Mouse (Mus musculus): ENCODE results near the gene Map3k20. TPM values are rescaled to one million over a fixed set of nuclear protein-coding genes. Genes with fewer than 3 reads are reported as not detected.

Gene Map3k20
- polyA plus RNA-seq, 1 experiment: 8.5 TPM

- H3K4me1 ChIP-seq (ENCODE audit: control insufficient read depth, insufficient read depth, low read length): no peaks in the 10 kb centered on the region; the same call in 1 of the 2 replicates
- TF ChIP-seq POLR2A (IDR thresholded peaks at IDR 0.05; ENCODE audit: borderline replicate concordance, control insufficient read depth, low read depth, low read length): no peak
- under 1% methylated on average over 53 of the region's 53 CpGs for WGBS
- peak overlapping the region; percentile 94 for H3K4me3 ChIP-seq (replicated peaks; ENCODE audit: control insufficient read depth, low read depth, low read length)
- H3K27ac ChIP-seq (ENCODE audit: control insufficient read depth, insufficient read depth, low read depth, low read length, poor library complexity): peak overlapping the region; percentile 95
Observed at GRCm38 (mm10) chr2:72476486-72477211, 191.2 kb downstream of the Map3k20 start.

- Histone ChIP-seq H3K4me1 (ENCODE audit: control insufficient read depth, insufficient read depth, low read length) (no peaks in the 10 kb centered on the region; the same call in 1 of the 2 replicates), H3K27ac (ENCODE audit: control insufficient read depth, insufficient read depth, low read depth, low read length, poor library complexity) (peak overlapping the region; percentile 59; the same call in 1 of the 2 replicates), H3K4me3 (replicated peaks; ENCODE audit: control insufficient read depth, low read depth, low read length) (peak overlapping the region; percentile 94)
- TF ChIP-seq CTCF (IDR thresholded peaks at IDR 0.05; ENCODE audit: control insufficient read depth, insufficient read depth, low read length) (no peak), POLR2A (IDR thresholded peaks at IDR 0.05; ENCODE audit: borderline replicate concordance, control insufficient read depth, low read depth, low read length) (no peak)
- WGBS: 4% methylated on average over 11 of the region's 11 CpGs
Observed at GRCm38 (mm10) chr2:72477221-72477620, 191.8 kb downstream of the Map3k20 start.

GRCm38 (mm10) chr2:72478176-72478575 is 192.7 kb downstream of the Map3k20 start:
- Histone ChIP-seq H3K4me3 (replicated peaks; ENCODE audit: control insufficient read depth, low read depth, low read length) (no peak overlapping the region), H3K4me1 (ENCODE audit: control insufficient read depth, insufficient read depth, low read length) (no peaks in the 10 kb centered on the region; the same call in 1 of the 2 replicates)

GRCm38 (mm10) chr2:72478921-72479320 is 193.5 kb downstream of the Map3k20 start:
- WGBS: 82% methylated on average over 13 of the region's 13 CpGs
- Histone ChIP-seq H3K27ac (ENCODE audit: control insufficient read depth, insufficient read depth, low read depth, low read length, poor library complexity) (no peak overlapping the region), H3K4me3 (replicated peaks; ENCODE audit: control insufficient read depth, low read depth, low read length) (no peak overlapping the region), H3K4me1 (ENCODE audit: control insufficient read depth, insufficient read depth, low read length) (no peaks in the 10 kb centered on the region; the same call in 1 of the 2 replicates)
- no peak for TF ChIP-seq POLR2A (IDR thresholded peaks at IDR 0.05; ENCODE audit: borderline replicate concordance, control insufficient read depth, low read depth, low read length)

More at GRCm38 (mm10) chr2:72478176-72478575, 192.7 kb downstream of the Map3k20 start:
- 76% methylated on average over 4 of the region's 4 CpGs for WGBS
- TF ChIP-seq POLR2A (IDR thresholded peaks at IDR 0.05; ENCODE audit: borderline replicate concordance, control insufficient read depth, low read depth, low read length): no peak
- TF ChIP-seq CTCF (IDR thresholded peaks at IDR 0.05; ENCODE audit: control insufficient read depth, insufficient read depth, low read length): no peak
- no peak overlapping the region for H3K27ac ChIP-seq (ENCODE audit: control insufficient read depth, insufficient read depth, low read depth, low read length, poor library complexity)

GRCm38 (mm10) chr2:72479818-72480217 is 194.4 kb downstream of the Map3k20 start:
- Histone ChIP-seq H3K4me3 (replicated peaks; ENCODE audit: control insufficient read depth, low read depth, low read length) (no peak overlapping the region), H3K27ac (ENCODE audit: control insufficient read depth, insufficient read depth, low read depth, low read length, poor library complexity) (no peak overlapping the region), H3K4me1 (ENCODE audit: control insufficient read depth, insufficient read depth, low read length) (no peaks in the 10 kb centered on the region; the same call in 1 of the 2 replicates)
- no peak for TF ChIP-seq CTCF (IDR thresholded peaks at IDR 0.05; ENCODE audit: control insufficient read depth, insufficient read depth, low read length)
- no peak for TF ChIP-seq POLR2A (IDR thresholded peaks at IDR 0.05; ENCODE audit: borderline replicate concordance, control insufficient read depth, low read depth, low read length)
- 48% methylated on average over 9 of the region's 9 CpGs for WGBS

- WGBS: 81% methylated on average over 7 of the region's 7 CpGs
- no peak overlapping the region for H3K27ac ChIP-seq (ENCODE audit: control insufficient read depth, insufficient read depth, low read depth, low read length, poor library complexity)
- H3K4me3 ChIP-seq (replicated peaks; ENCODE audit: control insufficient read depth, low read depth, low read length): no peak overlapping the region
- no peak for TF ChIP-seq CTCF (IDR thresholded peaks at IDR 0.05; ENCODE audit: control insufficient read depth, insufficient read depth, low read length)
- no peak for TF ChIP-seq POLR2A (IDR thresholded peaks at IDR 0.05; ENCODE audit: borderline replicate concordance, control insufficient read depth, low read depth, low read length)
- no peaks in the 10 kb centered on the region; the same call in 1 of the 2 replicates for H3K4me1 ChIP-seq (ENCODE audit: control insufficient read depth, insufficient read depth, low read length)
Observed at GRCm38 (mm10) chr2:72491650-72492049, 206.2 kb downstream of the Map3k20 start.

Other genes with a start within 250 kb of the Map3k20 start
- gene Cdca7, start 190.5 kb downstream of the Map3k20 start, polyA plus RNA-seq (2011; ENCODE audit: insufficient read depth, insufficient read length, low replicate concordance, missing spikeins): 27.4 and 44.6 TPM in 2 replicates

All from bone marrow, adult 2 months (tissue).